Mouse (Mus musculus) myocyte (in vitro differentiated cells): ENCODE data around the gene Auts2. TPM values are rescaled to one million over a fixed set of nuclear protein-coding genes. Genes with fewer than 3 reads are reported as not detected.

Experiments
- H3K27me3 ChIP-seq: one replicate; pipeline ENCODE4 v1.6.1; 2011; ENCODE audit not compliant: control insufficient read depth, insufficient read depth, insufficient read length
- H3K36me3 ChIP-seq: one replicate; pipeline ENCODE4 v1.6.1; 2011; ENCODE audit not compliant: control insufficient read depth, insufficient read depth
- H3K4me2 ChIP-seq: one replicate; pipeline ENCODE4 v1.6.1; 2011; ENCODE audit warnings: low read depth, control low read depth
- H3K4me3 ChIP-seq: one replicate; pipeline ENCODE4 v1.5.1; 2011; ENCODE audit warnings: mild to moderate bottlenecking, control low read depth, moderate library complexity
- H3K79me2 ChIP-seq: one replicate; pipeline ENCODE4 v1.6.1; 2011; ENCODE audit not compliant: control insufficient read depth, insufficient read depth
- H3ac ChIP-seq: one replicate; pipeline ENCODE4 v1.6.1; 2011; ENCODE audit not compliant: control insufficient read depth, insufficient read length
- CEBPB ChIP-seq: IDR thresholded peaks from 2 replicates; pipeline ENCODE4 v1.6.1; 2011; ENCODE audit warnings: mild to moderate bottlenecking, moderate library complexity; ENCODE audit not compliant: poor library complexity, insufficient read depth, severe bottlenecking
- E2F4 ChIP-seq: IDR thresholded peaks from one replicate; pipeline ENCODE4 v1.6.1; 2011; ENCODE audit warnings: mild to moderate bottlenecking, control low read depth, moderate library complexity; ENCODE audit not compliant: insufficient read depth
- MAX ChIP-seq: IDR thresholded peaks from one replicate; pipeline ENCODE4 v1.6.1; 2011; ENCODE audit warnings: low read depth, mild to moderate bottlenecking, control low read depth
- MYOD1 ChIP-seq, 3 experiments: IDR thresholded peaks; one replicate each; pipeline ENCODE4 v1.6.1; 2011; ENCODE audit warnings: control low read depth in 2 of 3, low read depth in 2 of 3, mild to moderate bottlenecking in 2 of 3, moderate library complexity in 1 of 3; ENCODE audit not compliant: insufficient read length in 2 of 3, control insufficient read depth in 1 of 3
- MYOG ChIP-seq, 3 experiments: IDR thresholded peaks; one replicate each; pipeline ENCODE4 v1.6.1; 2011; ENCODE audit warnings: control low read depth in 2 of 3, low read depth in 2 of 3, mild to moderate bottlenecking in 2 of 3; ENCODE audit not compliant: insufficient read length in 2 of 3, control insufficient read depth in 1 of 3, insufficient read depth in 1 of 3
- POLR2A ChIP-seq: IDR thresholded peaks from one replicate; pipeline ENCODE4 v1.6.1; 2011; ENCODE audit warnings: low read depth, mild to moderate bottlenecking, control low read depth, moderate library complexity; ENCODE audit not compliant: insufficient read length
- POLR2AphosphoS2 ChIP-seq: IDR thresholded peaks from one replicate; pipeline ENCODE4 v1.6.1; 2011; ENCODE audit warnings: low read depth, control low read depth; ENCODE audit not compliant: insufficient read length
- REST ChIP-seq: IDR thresholded peaks from one replicate; pipeline ENCODE4 v1.6.1; 2011; ENCODE audit warnings: mild to moderate bottlenecking, control low read depth, moderate library complexity; ENCODE audit not compliant: insufficient read depth, insufficient read length
- SRF ChIP-seq: IDR thresholded peaks from one replicate; pipeline ENCODE4 v1.6.1; 2011; ENCODE audit warnings: low read depth; ENCODE audit not compliant: control insufficient read depth, insufficient read length
- TCF12 ChIP-seq: IDR thresholded peaks from one replicate; pipeline ENCODE4 v1.6.1; 2011; ENCODE audit warnings: mild to moderate bottlenecking, control low read depth; ENCODE audit not compliant: poor library complexity, insufficient read depth, severe bottlenecking
- TCF3 ChIP-seq: IDR thresholded peaks from one replicate; pipeline ENCODE4 v1.6.1; 2011; ENCODE audit warnings: low read depth, control low read depth; ENCODE audit not compliant: insufficient read length
- USF1 ChIP-seq: IDR thresholded peaks from one replicate; pipeline ENCODE4 v1.6.1; 2011; ENCODE audit warnings: low read depth, mild to moderate bottlenecking, control low read depth, moderate library complexity
- polyA plus RNA-seq: library from polyadenylated mRNA; unstranded; fragments of >200 nt; fragmentation: generic; extraction: Trizol; gene quantifications from one replicate; pipeline ENCODE4 v1.2.1, GENCODE M21; 2012; ENCODE audit warnings: missing spikeins

The Auts2 gene
- polyA plus RNA-seq, 1 experiment = 8.0 TPM

DNA sequence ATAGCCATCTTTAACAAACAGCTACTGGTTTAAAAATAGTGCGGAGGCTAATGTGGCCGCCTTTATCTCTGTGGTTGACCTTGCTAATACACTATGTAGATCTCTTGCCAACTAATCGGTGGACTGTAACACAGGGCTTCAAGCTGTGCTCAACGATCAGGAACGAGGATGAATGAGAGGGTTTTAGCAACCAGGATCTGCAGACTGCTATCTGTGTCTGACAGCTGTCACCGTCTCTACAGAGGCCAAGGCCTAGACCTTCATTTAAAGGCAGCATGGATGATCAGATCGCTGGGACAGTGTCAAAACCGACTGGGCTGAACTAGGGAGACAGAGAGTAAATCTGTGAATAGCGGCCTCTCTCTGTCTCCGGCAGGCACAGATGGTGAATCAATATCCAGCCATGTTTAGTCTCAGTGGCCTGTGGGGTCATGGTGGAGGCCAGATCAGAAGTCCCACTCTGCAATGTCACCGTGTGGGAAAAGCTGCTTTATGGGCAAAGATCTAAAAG lies 892.7 kb downstream of the Auts2 start:
- no peaks in the 10 kb centered on the region for H3K36me3 ChIP-seq
- H3K27me3 ChIP-seq = no peaks in the 10 kb centered on the region
- H3K4me2 ChIP-seq = peak overlapping the region; percentile 42
- no peak overlapping the region for H3K4me3 ChIP-seq
- no peak for TF ChIP-seq TCF3
- TF ChIP-seq MYOD1 (IDR thresholded peaks at IDR 0.05; ENCODE audit: control insufficient read depth in 1 of 3, insufficient read length in 2 of 3, low read depth in 2 of 3) = peak in 2 of 3 experiments; percentile 24 to 69
- no peak for TF ChIP-seq MAX
- no peak for TF ChIP-seq POLR2A
- TF ChIP-seq REST = no peak
- TF ChIP-seq MYOG (IDR thresholded peaks at IDR 0.05; ENCODE audit: control insufficient read depth in 1 of 3, insufficient read depth in 1 of 3, insufficient read length in 2 of 3, low read depth in 2 of 3) = peak in 1 of 3 experiments; percentile 58
- no peak overlapping the region for H3ac ChIP-seq
- H3K79me2 ChIP-seq = no peaks in the 10 kb centered on the region

DNA sequence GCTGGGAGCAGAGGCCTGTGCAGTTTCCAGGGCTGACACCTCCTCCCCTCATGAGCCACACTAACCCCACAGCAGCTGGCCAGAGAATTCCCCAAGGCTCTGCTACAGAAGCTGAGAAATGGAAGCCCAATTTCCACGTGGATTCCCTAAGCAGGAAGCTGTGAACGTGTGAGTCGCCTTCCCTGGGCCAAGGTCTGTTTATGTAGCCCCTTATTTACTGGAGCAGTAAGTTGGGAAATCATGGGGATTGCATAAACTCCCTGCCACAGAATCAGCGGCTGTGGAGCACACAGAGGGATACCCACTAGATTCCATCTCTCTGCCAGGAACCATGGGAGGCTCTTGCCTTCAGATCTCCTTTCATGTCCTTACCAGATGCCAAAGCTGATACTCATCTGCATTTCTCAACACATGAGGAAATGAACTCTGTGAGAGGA lies 895.4 kb downstream of the Auts2 start:
- no peak overlapping the region for H3K4me3 ChIP-seq
- H3K79me2 ChIP-seq = no peaks in the 10 kb centered on the region
- no peaks in the 10 kb centered on the region for H3K27me3 ChIP-seq
- TF ChIP-seq CEBPB (no peak), REST (no peak), MYOD1 (IDR thresholded peaks at IDR 0.05; ENCODE audit: control insufficient read depth in 1 of 3, insufficient read length in 2 of 3, low read depth in 2 of 3) (peak in 2 of 3 experiments; percentile 60 to 69), MYOG (IDR thresholded peaks at IDR 0.05; ENCODE audit: control insufficient read depth in 1 of 3, insufficient read depth in 1 of 3, insufficient read length in 2 of 3, low read depth in 2 of 3) (peak in 2 of 3 experiments; percentile 71 to 87), E2F4 (no peak), MAX (no peak), USF1 (no peak), POLR2A (no peak), POLR2AphosphoS2 (no peak), TCF12 (peak; percentile 35), SRF (no peak), TCF3 (no peak)
- no peak overlapping the region for H3ac ChIP-seq
- H3K36me3 ChIP-seq = no peaks in the 10 kb centered on the region
- peak overlapping the region; percentile 38 for H3K4me2 ChIP-seq

DNA sequence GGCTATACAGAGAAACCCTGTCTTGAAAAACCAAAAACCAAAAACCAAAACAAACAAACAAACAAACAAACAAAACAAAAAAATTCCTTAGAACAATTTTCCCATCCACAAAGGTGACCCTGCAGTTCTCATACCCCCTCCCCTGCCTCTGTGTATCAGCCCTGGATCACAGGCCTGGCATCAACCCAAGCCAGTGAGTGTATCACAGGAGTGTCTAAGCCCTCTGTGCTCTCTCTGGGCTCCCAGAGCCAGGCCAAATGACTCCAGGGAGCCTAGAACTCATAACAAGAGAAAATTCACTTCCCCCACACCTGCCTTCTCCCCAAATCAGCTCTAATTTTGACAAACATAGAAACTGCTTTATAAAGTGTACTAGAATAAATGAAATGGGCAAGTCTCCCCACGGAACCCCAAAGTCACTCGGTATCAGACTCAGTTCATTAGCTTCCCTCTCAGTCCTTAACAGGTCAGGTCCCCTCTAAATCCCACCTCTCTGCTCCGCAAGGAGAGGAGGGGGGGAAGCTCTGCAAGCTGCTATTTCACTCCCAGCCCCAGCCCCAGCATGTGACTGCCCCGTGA lies 896.0 kb downstream of the Auts2 start:
- Histone ChIP-seq H3K4me3 (no peak overlapping the region), H3K4me2 (no peak overlapping the region), H3K36me3 (no peaks in the 10 kb centered on the region), H3K79me2 (no peaks in the 10 kb centered on the region), H3ac (no peak overlapping the region), H3K27me3 (no peaks in the 10 kb centered on the region)
- TF ChIP-seq CEBPB (no peak), SRF (no peak), TCF12 (no peak), E2F4 (no peak), POLR2AphosphoS2 (no peak), POLR2A (no peak), REST (no peak), MYOG (IDR thresholded peaks at IDR 0.05; ENCODE audit: control insufficient read depth in 1 of 3, insufficient read depth in 1 of 3, insufficient read length in 2 of 3, low read depth in 2 of 3) (no peak), MYOD1 (IDR thresholded peaks at IDR 0.05; ENCODE audit: control insufficient read depth in 1 of 3, insufficient read length in 2 of 3, low read depth in 2 of 3) (no peak), USF1 (no peak), MAX (no peak), TCF3 (no peak)

DNA sequence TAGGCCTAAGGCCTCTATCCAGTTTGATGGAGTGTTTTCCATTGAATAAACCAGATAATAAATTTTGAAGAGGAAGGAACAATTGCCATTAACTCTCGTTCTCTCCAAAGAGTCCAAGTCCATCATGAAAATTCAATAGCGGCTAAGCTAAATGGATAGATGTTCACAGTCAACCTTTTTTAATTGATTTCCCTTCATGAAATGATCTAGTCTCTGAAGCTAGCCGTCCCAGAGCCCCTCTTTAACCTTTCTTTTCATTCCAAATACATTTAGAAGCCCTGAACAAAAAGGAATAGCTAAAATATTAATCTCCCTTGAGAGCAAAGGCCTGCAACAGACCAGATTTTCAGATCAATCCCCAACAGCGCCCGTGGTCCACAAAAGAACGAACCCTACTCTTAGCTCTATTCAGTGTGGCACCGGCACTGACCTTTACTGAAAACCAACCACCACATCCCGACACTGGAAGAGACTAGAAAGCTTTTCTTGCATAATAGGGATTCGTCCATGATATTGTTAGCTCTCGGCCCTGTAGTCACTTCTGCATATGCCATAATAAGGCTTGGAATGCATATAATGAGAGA lies 896.9 kb downstream of the Auts2 start:
- H3K4me2 ChIP-seq = no peak overlapping the region
- no peak overlapping the region for H3ac ChIP-seq
- H3K36me3 ChIP-seq = no peaks in the 10 kb centered on the region
- no peaks in the 10 kb centered on the region for H3K79me2 ChIP-seq
- H3K4me3 ChIP-seq = no peak overlapping the region
- no peaks in the 10 kb centered on the region for H3K27me3 ChIP-seq
- TF ChIP-seq REST (no peak), POLR2AphosphoS2 (no peak), SRF (no peak), TCF12 (no peak), CEBPB (no peak), POLR2A (no peak), USF1 (no peak), MYOG (IDR thresholded peaks at IDR 0.05; ENCODE audit: control insufficient read depth in 1 of 3, insufficient read depth in 1 of 3, insufficient read length in 2 of 3, low read depth in 2 of 3) (no peak), TCF3 (no peak), MYOD1 (IDR thresholded peaks at IDR 0.05; ENCODE audit: control insufficient read depth in 1 of 3, insufficient read length in 2 of 3, low read depth in 2 of 3) (no peak), E2F4 (no peak), MAX (no peak)
